Mouse (Mus musculus) brain, embryonic 14.5 days (tissue): ENCODE results near the gene Olfr199.

Source experiments
- CTCF ChIP-seq: fragments of 200-500 bp; IDR thresholded peaks from 2 replicates; pipeline ENCODE4 v1.5.1; 2012; ENCODE audit warnings: inconsistent platforms, mild to moderate bottlenecking, moderate library complexity, borderline replicate concordance; ENCODE audit not compliant: insufficient read depth, insufficient read length; ENCODE audit errors: extremely low read depth
- POLR2A ChIP-seq: fragments of 200-500 bp; IDR thresholded peaks from 2 replicates; pipeline ENCODE4 v1.6.1; 2012; ENCODE audit warnings: mild to moderate bottlenecking, inconsistent platforms, borderline replicate concordance; ENCODE audit not compliant: poor library complexity, insufficient read depth, insufficient read length, severe bottlenecking; ENCODE audit errors: extremely low read depth

DNA sequence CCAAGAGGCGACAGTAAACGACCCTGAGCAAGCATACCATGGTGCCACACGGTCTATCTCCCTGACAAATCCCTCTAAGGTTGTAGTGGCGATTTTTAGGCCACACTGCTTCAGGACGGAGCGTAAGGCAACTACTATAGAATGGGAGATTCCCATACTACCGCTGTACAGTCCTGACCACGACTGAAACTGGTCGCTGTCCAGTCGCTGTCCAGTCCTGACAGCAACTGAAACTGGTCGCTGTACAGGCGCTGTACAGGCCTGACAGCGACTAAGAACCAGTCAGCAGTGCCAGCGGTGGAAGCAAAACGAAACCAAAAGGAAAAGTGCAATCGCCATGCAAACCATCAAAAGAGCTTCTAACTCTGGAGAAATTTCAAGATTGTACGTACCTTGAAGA, 30.1 kb upstream of the Olfr199 start:
- TF ChIP-seq CTCF (no peak), POLR2A (no peak)
